Mouse (Mus musculus) olfactory bulb, adult 2 months (tissue): ENCODE measurements around the gene Ube4b. TPM values are rescaled to one million over a fixed set of nuclear protein-coding genes. Genes with fewer than 3 reads are reported as not detected.
"Not testable (repeated sequence)": the region's sequence is repeated elsewhere in the genome, so short reads cannot be mapped to it uniquely, and the experiment has no call there.

Experiments
- H3K27ac ChIP-seq: fragments of 200-500 bp; 2 replicates; pipeline ENCODE4 v1.5.1; 2012; ENCODE audit warnings: low read depth, low read length; ENCODE audit not compliant: insufficient read depth
- H3K4me1 ChIP-seq: fragments of 200-500 bp; 2 replicates; pipeline ENCODE4 v1.6.1; 2012; ENCODE audit warnings: low read length; ENCODE audit not compliant: control insufficient read depth, insufficient read depth
- H3K4me3 ChIP-seq: fragments of 200-500 bp; 2 replicates; pipeline ENCODE4 v1.5.1; 2012; ENCODE audit warnings: mild to moderate bottlenecking, low read depth, low read length, moderate library complexity; ENCODE audit not compliant: insufficient read depth
- CTCF ChIP-seq: fragments of 200-500 bp; IDR thresholded peaks from 2 replicates; pipeline ENCODE4 v1.5.1; 2012; ENCODE audit warnings: low read depth, mild to moderate bottlenecking, low read length, moderate library complexity; ENCODE audit not compliant: insufficient read depth
- POLR2A ChIP-seq: fragments of 200-500 bp; IDR thresholded peaks from 2 replicates; pipeline ENCODE4 v1.6.1; 2012; ENCODE audit warnings: mild to moderate bottlenecking, low read depth, low read length, moderate library complexity; ENCODE audit not compliant: insufficient read depth
- WGBS: fragments of 180-500 bp; shearing (Covaris S2); methylation state at CpG from one replicate; pipeline ENCODE4 v1.1.7; 2018; 5-methylcytosine and 5-hydroxymethylcytosine counted together
- polyA plus RNA-seq: library from polyadenylated mRNA; stranded (reverse); fragments of >200 nt; gene quantifications from 2 replicates; pipeline ENCODE4 v1.2.4, GENCODE M21; 2012; ENCODE audit warnings: low replicate concordance; ENCODE audit not compliant: missing spikeins, insufficient read depth, insufficient read length

The Ube4b gene
- polyA plus RNA-seq, 1 experiment = not detected

DNA sequence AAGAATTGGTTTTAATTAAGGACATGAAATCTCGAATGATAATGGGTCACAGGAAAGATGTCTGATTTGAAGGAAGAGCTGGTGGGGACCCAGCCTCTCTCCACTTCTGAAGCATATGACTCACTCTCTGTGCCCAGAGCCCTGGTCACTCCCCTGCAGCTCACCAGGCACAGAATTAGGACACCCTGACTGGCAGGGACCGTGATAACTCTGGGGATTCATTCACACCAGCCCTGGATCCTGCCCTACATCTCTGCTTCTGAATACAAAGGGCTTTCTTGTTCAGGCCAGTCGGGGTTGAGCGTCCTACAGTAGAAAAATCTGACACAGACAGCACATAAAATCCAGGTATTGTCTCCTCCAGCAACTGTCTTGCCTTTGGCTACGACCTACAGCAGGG, 32.0 kb upstream of the Ube4b start:
- 49% methylated on average over 5 of the region's 5 CpGs for WGBS
- H3K4me3 ChIP-seq = no peak overlapping the region

GRCm38 (mm10) chr4:149457831-149458430, 31.4 kb upstream of the Ube4b start:
- TF ChIP-seq POLR2A (no peak), CTCF (no peak)
- H3K27ac ChIP-seq = no peak overlapping the region
- no peaks in the 10 kb centered on the region for H3K4me1 ChIP-seq
- WGBS = 60% methylated on average over 6 of the region's 6 CpGs
- H3K4me3 ChIP-seq = no peak overlapping the region

More for the DNA sequence above, 32.0 kb upstream of the Ube4b start:
- Histone ChIP-seq H3K27ac (no peak overlapping the region), H3K4me1 (no peaks in the 10 kb centered on the region)
- TF ChIP-seq CTCF (no peak), POLR2A (no peak)

DNA sequence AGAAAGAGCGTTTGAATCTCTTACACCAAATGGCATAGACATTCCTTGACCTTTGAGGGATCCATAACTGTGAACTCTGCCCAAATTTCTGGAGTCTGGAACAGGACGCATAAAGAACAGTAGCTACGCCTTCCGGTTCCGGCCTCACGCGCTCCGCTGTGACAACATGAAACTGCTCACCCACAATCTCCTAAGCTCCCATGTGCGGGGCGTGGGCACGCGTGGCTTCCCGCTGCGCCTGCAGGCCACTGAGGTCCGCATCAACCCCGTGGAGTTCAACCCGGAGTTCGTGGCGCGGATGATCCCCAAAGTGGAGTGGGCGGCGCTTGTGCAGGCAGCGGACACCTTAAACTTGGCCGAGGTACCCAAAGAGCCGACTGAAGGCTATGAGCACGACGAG, 30.6 kb upstream of the Ube4b start:
- H3K4me3 ChIP-seq, H3K4me1 ChIP-seq, H3K27ac ChIP-seq: not testable (repeated sequence)
- 92% methylated on average over 27 of the region's 27 CpGs for WGBS

DNA sequence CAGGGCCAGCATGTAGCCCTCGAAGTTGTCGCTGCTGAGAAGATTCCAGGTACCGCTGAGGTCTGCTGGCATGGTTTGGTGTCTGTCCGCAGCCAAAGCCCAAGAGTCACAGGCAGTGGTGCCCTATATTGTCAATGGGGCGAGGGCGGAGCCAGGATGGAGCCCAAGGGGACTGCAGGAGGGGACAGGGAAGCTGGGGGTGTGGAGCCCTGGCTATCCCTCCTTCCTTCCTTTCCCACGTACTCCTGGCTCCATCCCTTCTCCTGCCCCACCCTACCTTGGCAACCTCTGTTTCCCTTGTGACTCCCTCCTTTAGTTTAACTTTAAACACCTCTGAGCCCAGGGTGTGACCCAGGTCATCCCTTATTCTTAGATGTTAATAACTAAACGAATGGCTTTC, 28.3 kb upstream of the Ube4b start, which contains the start of gene Rbp7:
Rbp7 (minus strand) TSS at position 100 of the 400 bp plus-strand sequence.
- WGBS = 75% methylated on average over 8 of the region's 8 CpGs
- no peak for TF ChIP-seq POLR2A
- TF ChIP-seq CTCF = no peak
- Histone ChIP-seq H3K4me3 (no peak within 1 kb of the TSS), H3K4me1 (no peaks in the 10 kb centered on the region), H3K27ac (no peak within 1 kb of the TSS)

DNA sequence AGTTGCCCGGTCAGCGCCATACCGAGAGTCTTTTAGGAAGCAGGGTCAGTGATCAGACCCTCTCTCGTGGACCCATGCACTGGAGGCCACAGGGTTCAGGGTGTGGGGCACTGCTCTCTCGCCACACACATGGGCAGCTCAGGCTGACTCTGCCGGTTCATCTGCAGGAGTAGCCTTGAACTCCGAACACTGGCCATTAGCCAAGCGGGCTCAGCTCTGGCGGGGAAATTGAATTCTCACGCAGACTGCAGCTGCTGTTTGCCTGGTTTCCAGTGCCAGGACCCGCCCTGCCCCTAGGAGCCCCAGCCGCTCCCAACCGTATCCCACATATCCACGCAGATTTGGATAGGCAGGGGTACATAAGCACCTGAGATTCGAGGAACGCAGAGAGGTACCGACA, 27.7 kb upstream of the Ube4b start:
- Histone ChIP-seq H3K4me3 (no peak overlapping the region), H3K4me1 (no peaks in the 10 kb centered on the region), H3K27ac (no peak overlapping the region)
- WGBS = 81% methylated on average over 17 of the region's 17 CpGs
- no peak for TF ChIP-seq POLR2A
- TF ChIP-seq CTCF = no peak

DNA sequence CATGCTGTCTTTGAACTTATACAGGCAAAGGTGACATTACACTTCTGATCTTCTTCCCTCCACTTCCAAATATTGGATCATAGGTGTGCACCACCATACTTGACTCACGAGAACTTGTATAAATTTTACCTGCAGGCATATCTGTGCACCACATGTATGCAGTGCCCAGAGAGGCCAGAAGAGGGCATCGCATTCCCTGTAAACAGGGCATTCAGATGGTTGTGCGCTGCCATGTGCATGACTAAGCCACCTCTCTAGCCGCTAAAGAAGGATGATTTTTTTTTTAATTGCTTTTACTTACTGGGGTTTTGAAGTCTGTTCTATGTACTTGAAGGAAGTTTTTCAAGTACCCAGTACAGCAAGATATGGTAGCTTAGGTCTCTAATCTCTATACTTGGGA, 27.1 kb upstream of the Ube4b start:
- TF ChIP-seq POLR2A = no peak
- TF ChIP-seq CTCF = no peak
- 77% methylated on average over 4 of the region's 4 CpGs for WGBS
- Histone ChIP-seq H3K4me3 (no peak overlapping the region), H3K27ac (no peak overlapping the region), H3K4me1 (no peaks in the 10 kb centered on the region)

DNA sequence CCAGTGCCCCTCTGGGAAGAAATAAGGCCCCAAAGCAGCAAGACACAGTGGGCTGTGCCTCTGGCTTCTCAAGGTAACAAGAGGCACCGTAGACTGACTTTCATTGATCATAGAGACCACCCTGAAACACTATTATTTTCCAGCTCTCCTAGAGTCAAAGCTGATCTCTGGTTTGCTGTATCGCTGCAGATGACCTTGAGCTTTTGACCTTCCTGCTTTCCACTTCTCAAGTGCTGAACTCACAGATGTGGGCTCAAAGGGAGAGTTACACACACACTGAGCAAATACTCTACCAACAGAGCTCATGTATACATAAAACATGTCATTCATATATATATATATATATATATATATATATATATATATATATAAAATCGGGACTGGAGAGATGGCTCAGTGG, 24.1 kb upstream of the Ube4b start:
- TF ChIP-seq CTCF = no peak
- TF ChIP-seq POLR2A = no peak
- H3K4me1 ChIP-seq = peaks cover 4% of the 10 kb centered on the region
- no peak overlapping the region for H3K27ac ChIP-seq
- WGBS = 79% methylated on average over 3 of the region's 3 CpGs
- no peak overlapping the region for H3K4me3 ChIP-seq

- WGBS = 85% methylated on average over 1 of the region's 1 CpGs
- 0 out of 2 replicates have a peak overlapping the region, but pooled peaks have one; percentile 10 for H3K27ac ChIP-seq
- peaks cover 10% of the 10 kb centered on the region for H3K4me1 ChIP-seq
- no peak overlapping the region for H3K4me3 ChIP-seq
- TF ChIP-seq POLR2A = no peak
- TF ChIP-seq CTCF = no peak
Observed at GRCm38 (mm10) chr4:149446309-149446708, 19.8 kb upstream of the Ube4b start.

- TF ChIP-seq POLR2A (no peak), CTCF (no peak)
- H3K4me1 ChIP-seq = peaks cover 10% of the 10 kb centered on the region
- H3K27ac ChIP-seq = peak overlapping the region; percentile 28; the same call in 1 of the 2 replicates
- 10% methylated on average over 11 of the region's 11 CpGs for WGBS
- no peak overlapping the region for H3K4me3 ChIP-seq
Observed at GRCm38 (mm10) chr4:149445868-149446267, 19.3 kb upstream of the Ube4b start.
